Mouse (Mus musculus): ENCODE measurements around the gene Dysf. TPM values are rescaled to one million over a fixed set of nuclear protein-coding genes. Genes with fewer than 3 reads are reported as not detected.

The Dysf gene
- total RNA-seq, 1 experiment from 2014 or later = not detected

DNA sequence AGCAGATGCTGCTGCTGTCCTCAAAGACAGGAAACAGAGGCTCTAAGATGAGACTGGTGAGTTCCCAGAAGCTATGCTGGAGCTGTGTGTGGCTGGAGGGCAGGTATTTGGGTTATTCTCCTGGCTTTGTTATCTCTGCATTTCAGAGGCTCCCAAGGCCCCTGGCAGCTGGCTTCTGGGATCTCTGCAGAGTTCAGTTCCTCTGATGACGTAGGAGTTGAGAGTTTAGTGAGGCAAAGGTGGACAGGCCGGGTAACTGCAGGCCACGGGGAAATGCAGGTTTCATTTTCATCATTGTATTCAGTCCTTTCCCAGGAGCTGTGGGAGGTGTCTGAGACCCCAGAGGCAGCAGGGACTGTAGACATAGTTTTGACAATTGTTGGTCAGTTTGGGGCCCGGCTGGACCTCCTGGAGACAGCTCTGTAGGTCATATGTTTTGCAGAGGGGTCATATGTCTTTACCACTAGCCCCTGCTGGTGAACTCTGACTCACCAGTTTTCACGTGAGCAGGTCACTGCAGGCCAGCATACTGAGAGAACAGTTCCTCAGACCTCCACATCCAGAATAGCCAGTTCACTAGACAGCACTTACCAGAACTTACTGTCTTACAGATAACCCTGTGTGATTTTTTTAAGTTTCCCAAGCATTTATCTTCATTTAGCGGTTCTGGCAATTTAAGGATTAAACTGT is 35.0 kb downstream of the Dysf start:
- no peak for ATAC-seq (replicated peaks in 1 of 2; ENCODE audit: insufficient read depth in 1 of 2, low FRiP score in 2 of 2, low TSS enrichment in 1 of 2, low read depth in 1 of 2, poor library complexity in 2 of 2, severe bottlenecking in 2 of 2)

DNA sequence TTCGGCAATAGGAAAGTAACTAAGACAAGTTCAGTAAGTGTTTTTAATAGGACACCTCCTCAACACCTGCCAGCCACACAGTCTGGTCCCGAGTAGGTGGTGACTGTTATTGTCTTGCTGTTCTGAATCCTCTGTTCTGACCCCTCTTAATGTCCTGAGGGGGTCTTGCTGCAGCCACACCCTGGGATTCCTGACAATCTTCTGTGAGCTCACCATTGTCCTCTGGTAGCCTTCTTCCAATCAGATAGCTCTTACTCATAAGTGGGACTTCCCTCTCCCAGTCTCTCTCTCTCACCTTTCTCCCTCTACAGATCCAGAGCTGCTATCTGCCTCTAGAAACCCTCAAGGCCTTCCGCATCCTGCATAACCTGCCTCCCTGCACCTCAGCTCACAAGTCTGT is 36.3 kb downstream of the Dysf start:
- no peak for ATAC-seq (replicated peaks in 1 of 2; ENCODE audit: insufficient read depth in 1 of 2, low FRiP score in 2 of 2, low TSS enrichment in 1 of 2, low read depth in 1 of 2, poor library complexity in 2 of 2, severe bottlenecking in 2 of 2)

DNA sequence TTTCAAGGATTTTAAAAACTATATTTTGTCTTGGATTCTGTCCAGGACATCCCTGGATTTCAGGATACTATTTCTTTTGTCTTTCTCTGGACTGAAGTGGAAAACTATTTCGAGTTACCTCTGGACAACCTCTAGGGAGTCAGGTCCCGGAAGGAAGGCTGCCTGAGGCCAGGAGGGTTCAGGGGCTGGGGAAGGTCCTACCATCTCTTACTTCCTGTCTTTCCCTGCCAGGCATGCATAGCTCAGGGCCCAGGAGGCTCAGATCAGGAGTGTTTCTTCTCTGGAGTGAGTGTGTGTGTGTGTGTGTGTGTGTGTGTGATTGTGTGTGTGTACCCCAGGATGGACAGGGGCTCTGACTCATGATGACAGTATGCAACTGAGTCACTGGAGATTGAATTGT is 40.5 kb downstream of the Dysf start:
- no peak for ATAC-seq (replicated peaks in 1 of 2; ENCODE audit: insufficient read depth in 1 of 2, low FRiP score in 2 of 2, low TSS enrichment in 1 of 2, low read depth in 1 of 2, poor library complexity in 2 of 2, severe bottlenecking in 2 of 2)

DNA sequence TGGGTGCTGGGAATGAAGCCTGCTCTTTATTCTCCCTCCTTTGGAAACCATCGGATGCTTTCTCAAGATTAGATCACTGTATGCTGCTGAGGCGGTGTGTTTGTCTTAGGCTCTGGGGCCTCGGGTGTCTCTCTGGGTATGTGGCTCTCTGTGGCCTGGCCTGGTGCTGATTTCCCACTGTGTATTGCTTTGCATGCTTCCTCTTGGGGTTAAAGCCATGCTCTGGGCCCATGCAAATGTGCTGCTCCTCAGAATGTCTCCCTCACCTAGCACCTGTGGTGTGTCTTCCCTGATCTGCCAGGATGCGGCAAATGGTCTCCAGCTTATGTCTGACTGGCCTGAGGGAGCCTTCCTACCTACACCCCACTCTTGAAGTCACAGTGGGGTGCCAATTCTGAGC is 41.8 kb downstream of the Dysf start:
- no peak for ATAC-seq (replicated peaks in 1 of 2; ENCODE audit: insufficient read depth in 1 of 2, low FRiP score in 2 of 2, low TSS enrichment in 1 of 2, low read depth in 1 of 2, poor library complexity in 2 of 2, severe bottlenecking in 2 of 2)

DNA sequence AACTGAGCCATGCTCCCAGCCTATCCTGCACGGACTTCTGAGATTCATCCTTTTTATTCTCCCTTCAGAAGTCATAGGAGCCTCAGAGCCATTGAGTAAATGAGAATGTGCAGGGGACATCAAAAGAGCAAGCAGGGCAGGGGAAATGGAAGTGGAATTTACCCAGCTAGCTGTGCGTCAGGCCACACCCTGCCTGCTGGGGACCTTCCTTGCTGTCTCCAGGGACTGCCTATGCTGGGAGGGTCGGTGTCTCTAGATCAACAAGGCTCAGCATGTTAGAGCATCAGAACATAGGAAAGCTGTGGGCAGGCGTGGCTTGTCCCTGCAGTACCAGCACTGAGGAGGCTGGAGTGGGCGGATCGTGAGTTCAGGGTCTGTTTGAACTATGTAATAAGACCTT is 42.6 kb downstream of the Dysf start:
- ATAC-seq (replicated peaks in 1 of 2; ENCODE audit: insufficient read depth in 1 of 2, low FRiP score in 2 of 2, low TSS enrichment in 1 of 2, low read depth in 1 of 2, poor library complexity in 2 of 2, severe bottlenecking in 2 of 2) = no peak

DNA sequence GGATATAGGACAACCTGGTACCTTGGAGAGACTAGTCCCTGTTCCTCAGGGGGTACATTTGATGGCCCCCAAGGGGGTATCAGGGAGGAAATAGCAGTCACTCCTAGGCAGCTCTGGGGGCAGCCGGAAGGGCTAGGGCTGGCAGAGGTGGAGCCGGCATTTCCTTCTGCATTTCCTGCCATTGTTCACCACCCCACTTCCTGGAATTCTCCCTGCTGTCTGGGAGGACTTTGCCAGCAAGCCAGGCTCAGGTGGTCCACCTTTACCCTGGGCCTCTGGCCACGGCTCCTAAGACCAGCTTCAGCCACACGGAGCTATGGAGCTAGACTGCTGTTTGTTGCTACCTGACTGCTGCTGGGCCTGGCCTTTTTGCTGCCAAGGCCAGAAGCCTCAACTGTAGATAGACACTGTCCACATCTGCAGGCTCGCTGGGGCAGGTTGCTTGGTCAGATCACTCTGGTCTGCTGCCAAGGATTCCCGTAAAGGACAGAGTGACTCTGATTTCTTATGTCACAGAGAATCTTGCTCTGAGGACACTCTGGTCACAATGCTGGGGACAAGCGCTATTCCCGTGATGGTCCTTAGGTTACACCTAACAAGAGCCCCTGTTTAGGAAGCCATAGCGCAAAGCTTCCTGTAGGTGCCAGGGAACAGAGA is 45.6 kb downstream of the Dysf start:
- no peak for ATAC-seq (replicated peaks in 1 of 2; ENCODE audit: insufficient read depth in 1 of 2, low FRiP score in 2 of 2, low TSS enrichment in 1 of 2, low read depth in 1 of 2, poor library complexity in 2 of 2, severe bottlenecking in 2 of 2)

DNA sequence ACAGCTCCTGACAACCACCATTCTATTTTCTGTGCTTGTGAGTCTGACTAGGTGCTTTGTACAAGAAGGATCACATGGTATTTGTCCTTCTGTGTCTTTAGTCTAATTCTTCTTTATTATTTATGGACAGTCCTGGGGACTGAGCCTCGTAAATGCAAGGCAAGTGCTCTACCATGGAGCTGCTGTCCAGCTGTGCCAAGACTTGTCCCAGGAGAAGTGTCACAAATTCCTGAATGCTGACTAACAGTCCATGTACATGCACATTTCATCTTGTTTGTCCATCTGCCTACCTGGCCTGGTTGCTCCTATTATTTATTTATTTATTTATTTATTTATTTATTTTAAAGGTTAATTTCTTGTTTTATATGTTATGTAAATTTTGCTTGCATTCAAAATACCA is 47.2 kb downstream of the Dysf start:
- ATAC-seq (replicated peaks in 1 of 2; ENCODE audit: insufficient read depth in 1 of 2, low FRiP score in 2 of 2, low TSS enrichment in 1 of 2, low read depth in 1 of 2, poor library complexity in 2 of 2, severe bottlenecking in 2 of 2) = no peak

DNA sequence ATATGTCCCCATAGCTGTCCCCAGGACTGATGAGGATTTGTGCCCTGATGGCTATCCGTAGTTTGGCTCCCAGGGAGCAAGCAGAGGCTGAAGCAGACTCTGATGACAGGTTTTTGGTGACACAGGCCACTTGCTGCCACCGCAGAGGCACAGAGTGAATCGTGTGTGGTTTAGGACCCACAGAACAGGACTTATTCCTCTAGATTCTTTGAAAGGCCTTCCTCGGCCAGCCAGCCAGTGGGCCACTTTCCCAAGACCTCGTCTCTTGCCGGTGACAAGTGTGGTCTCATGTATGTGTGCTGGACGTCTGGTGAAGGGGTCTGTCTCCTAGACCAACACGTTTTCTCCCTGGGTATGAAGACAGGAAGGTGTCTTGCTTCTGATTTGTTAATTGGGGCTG is 48.8 kb downstream of the Dysf start:
- no peak for ATAC-seq (replicated peaks in 1 of 2; ENCODE audit: insufficient read depth in 1 of 2, low FRiP score in 2 of 2, low TSS enrichment in 1 of 2, low read depth in 1 of 2, poor library complexity in 2 of 2, severe bottlenecking in 2 of 2)

DNA sequence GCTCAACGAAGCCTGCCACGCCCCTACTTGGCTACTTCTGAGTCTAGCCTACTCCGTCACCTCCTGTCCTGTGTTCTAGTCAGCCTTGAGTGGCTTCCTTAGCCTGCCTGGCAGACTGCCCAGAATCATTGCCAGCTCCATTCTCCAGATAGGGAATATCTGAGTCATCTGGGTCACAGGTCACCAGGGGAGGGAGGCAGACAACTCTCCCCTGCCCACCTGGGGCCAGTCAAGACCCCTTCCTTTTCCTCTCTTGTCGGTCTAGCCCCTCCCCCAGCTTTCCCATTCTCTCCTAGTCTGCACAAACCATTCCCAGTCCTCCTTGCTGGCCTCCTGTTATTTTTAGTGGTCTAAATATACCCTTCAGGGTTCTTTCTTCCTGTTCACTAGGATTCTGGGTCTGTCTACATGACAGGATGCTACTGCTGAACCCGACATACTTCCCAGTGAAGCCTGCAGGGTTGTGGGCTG is 50.3 kb downstream of the Dysf start:
- ATAC-seq (replicated peaks in 1 of 2; ENCODE audit: insufficient read depth in 1 of 2, low FRiP score in 2 of 2, low TSS enrichment in 1 of 2, low read depth in 1 of 2, poor library complexity in 2 of 2, severe bottlenecking in 2 of 2) = no peak

DNA sequence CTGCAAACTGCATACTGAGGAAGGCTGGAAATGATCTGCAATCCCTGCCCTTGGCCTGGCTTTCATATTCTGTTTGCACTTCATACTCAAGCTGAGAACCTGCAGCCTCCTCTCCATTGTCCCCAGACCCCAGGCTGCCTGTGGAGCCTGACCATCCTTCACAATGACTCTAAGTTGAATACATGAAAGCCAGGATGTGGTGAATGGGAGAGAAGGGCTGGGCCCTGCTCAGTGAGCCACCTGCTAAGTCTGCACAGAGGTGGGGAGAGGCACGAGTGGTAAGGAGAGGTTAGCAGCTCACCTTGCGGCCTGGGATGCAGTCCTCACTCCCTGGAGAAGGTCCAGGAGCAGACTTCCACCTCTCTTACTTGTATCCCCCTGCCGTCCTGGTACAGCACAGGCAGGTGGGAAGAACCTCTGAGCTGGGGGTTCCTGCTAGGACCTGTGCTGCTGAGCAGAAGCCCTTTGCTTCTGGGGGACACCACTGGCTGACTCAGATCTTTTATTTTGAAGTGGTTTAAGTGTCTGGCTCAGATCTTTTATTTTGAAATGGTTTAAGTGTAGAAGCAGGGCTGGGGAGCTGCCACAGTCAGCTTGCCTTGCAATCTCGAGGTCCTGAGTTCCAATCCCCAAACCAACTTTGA is 51.5 kb downstream of the Dysf start:
- ATAC-seq (replicated peaks in 1 of 2; ENCODE audit: insufficient read depth in 1 of 2, low FRiP score in 2 of 2, low TSS enrichment in 1 of 2, low read depth in 1 of 2, poor library complexity in 2 of 2, severe bottlenecking in 2 of 2) = no peak

DNA sequence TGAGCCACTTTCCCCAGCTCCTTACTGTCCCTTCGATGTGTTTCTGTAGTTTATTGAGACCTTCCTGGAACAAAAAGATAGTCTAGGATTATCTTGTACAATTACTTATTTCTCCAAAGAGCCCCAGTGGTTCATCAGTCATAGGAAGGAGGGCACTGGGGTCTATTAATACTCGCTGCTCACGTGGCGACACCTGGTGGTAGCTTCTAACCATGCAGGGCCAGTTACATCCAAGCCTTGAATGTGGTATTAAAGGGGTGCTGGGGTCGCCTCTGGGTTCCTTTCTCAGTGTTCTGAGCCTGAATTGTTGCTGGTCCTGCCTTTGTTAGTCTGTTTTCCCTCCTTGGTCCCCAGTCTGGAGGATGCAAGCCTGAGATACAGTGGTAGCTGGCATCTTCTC is 52.9 kb downstream of the Dysf start:
- peak in 1 of 2 experiments; percentile 66; a peak in 1 of 4 replicates for ATAC-seq (replicated peaks in 1 of 2; ENCODE audit: insufficient read depth in 1 of 2, low FRiP score in 2 of 2, low TSS enrichment in 1 of 2, low read depth in 1 of 2, poor library complexity in 2 of 2, severe bottlenecking in 2 of 2)

DNA sequence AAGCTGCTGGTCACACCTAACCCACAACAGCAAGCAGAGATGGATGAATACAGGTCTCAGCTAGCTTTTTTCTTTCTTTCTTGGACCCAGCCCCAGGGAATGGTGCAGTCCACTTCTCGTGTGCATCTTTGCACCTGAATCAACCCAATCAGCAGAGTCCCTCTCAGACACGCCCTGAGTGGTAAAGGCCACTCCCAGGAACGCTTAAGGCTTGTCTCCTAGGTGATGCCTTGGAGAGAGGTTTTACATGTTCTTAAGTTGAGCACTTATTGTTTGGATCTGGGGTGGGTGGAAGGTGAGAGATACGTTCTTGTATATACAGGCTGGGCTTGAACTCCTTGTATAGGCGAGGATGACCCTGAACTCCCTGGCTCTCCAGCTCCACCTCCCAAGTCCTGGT is 54.2 kb downstream of the Dysf start:
- ATAC-seq (replicated peaks in 1 of 2; ENCODE audit: insufficient read depth in 1 of 2, low FRiP score in 2 of 2, low TSS enrichment in 1 of 2, low read depth in 1 of 2, poor library complexity in 2 of 2, severe bottlenecking in 2 of 2) = no peak

DNA sequence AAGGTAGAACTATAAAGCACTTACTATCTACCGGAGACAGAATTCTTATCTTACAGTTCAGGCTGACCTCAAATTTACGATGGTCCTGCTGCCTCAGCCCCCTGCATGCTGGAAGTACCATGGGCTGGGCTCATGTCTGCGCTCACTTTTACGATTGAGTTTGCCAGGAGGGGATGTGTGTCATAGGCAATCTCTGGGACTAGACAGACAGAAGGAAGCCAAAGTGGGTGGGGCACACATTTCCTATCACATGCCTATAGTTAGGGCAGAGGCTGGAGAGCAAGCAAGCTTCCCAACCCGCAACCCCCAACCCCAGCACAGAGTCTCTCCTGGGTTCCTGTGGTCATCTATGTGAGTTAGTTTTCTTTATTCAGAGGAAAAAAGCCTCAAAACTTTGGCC is 59.8 kb downstream of the Dysf start:
- peak in 1 of 2 experiments; percentile 42; a peak in 2 of 4 replicates for ATAC-seq (replicated peaks in 1 of 2; ENCODE audit: insufficient read depth in 1 of 2, low FRiP score in 2 of 2, low TSS enrichment in 1 of 2, low read depth in 1 of 2, poor library complexity in 2 of 2, severe bottlenecking in 2 of 2)

DNA sequence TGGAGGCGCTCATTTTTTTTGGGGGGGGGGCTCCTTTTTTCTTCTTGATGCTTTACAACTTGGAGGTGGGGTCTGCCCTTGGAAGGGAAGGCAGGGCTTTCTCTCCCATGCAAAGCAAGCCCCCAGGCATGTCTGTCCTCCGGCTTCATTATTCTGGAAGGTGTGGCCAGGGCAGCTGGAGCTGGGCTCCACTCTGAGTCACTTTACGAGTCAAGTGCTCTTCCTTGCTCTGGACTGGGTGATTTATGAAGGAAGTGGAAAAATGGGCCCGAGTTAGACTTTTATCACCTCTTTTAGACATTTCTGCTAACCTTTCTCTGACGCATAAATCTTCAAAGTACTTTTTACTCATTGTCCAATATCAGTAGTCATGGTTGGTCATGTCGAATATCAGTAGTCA is 61.9 kb downstream of the Dysf start:
- ATAC-seq (replicated peaks in 1 of 2; ENCODE audit: insufficient read depth in 1 of 2, low FRiP score in 2 of 2, low TSS enrichment in 1 of 2, low read depth in 1 of 2, poor library complexity in 2 of 2, severe bottlenecking in 2 of 2) = no peak

DNA sequence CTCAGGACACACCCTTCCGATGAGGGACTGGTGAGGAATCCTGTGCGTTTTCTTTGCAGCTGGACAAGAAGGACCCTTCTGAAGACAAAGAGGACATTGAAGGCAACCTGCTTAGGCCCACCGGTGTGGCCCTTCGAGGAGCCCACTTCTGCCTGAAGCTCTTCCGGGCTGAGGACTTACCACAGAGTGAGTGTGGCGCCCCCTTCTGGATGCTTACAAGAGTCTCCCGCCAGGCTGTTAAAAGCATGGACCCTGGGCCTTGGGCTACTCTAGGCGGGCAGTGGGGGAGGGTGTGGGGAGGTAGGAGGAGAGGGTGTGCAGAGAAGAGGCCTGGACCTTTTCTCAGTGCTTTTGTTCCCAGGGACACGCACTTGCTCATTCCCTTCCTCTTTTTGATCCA is 64.2 kb downstream of the Dysf start:
- no peak for ATAC-seq (replicated peaks in 1 of 2; ENCODE audit: insufficient read depth in 1 of 2, low FRiP score in 2 of 2, low TSS enrichment in 1 of 2, low read depth in 1 of 2, poor library complexity in 2 of 2, severe bottlenecking in 2 of 2)

DNA sequence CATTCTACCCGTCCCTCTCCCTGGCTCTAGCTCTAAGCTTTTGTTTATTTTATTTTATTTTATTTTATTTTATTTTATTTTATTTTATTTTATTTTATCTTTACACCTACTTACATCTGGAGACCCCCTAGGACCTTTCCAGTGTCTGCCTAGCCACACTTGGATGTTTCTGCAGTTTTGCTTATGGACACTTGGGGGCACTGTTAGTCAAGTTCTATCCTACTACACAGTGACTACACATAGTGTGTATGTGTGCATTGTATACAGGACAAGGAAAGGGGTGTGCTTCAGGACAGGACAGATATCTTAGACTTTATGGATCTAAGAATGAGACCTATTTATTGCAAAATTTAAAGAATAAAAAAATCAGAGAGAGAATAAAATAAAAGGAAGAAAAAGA is 69.8 kb downstream of the Dysf start:
- no peak for ATAC-seq (replicated peaks in 1 of 2; ENCODE audit: insufficient read depth in 1 of 2, low FRiP score in 2 of 2, low TSS enrichment in 1 of 2, low read depth in 1 of 2, poor library complexity in 2 of 2, severe bottlenecking in 2 of 2)

DNA sequence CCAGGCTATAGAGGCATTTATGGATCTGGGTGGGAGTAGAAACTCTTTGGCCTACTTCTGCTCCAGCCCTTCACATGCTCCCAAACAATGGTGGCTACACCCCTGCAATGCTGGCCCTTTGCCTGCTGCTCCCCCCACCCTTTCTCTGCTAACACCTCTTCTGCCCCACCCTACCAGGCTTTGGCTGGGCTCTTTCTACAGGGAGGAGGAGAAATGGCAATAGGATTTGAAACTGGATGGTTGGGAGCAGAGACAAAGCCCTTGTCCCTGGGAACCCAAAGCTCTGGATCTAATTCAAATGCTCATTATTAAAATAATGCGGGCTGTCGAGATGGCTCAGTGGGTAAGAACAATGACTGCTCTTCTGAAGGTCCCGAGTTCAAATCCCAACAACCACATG is 72.2 kb downstream of the Dysf start:
- ATAC-seq (replicated peaks in 1 of 2; ENCODE audit: insufficient read depth in 1 of 2, low FRiP score in 2 of 2, low TSS enrichment in 1 of 2, low read depth in 1 of 2, poor library complexity in 2 of 2, severe bottlenecking in 2 of 2) = no peak

DNA sequence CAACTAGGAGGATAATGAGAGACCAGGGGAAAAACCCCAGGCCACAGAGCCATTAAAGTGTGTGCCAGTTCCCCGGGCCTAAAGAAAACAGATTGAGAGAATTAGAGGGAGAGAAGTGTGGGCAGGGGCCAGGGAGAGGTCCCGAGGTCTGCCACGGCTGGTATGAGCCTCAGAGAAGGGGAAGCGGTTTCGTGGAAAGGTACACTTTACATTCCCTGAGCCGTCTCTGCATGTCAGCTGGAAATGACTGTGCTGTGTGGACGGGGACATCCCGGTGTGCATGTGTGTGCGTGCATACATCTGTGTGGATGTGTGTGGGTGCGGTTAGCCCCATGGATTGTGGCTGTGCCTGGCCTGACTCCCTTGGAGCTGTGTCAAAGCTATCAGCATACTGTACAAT is 76.4 kb downstream of the Dysf start:
- no peak; a peak in 1 of 4 replicates for ATAC-seq (replicated peaks in 1 of 2; ENCODE audit: insufficient read depth in 1 of 2, low FRiP score in 2 of 2, low TSS enrichment in 1 of 2, low read depth in 1 of 2, poor library complexity in 2 of 2, severe bottlenecking in 2 of 2)
